Mouse (Mus musculus) CH12.LX (cell line): Measurements from ENCODE around the gene Skap2. TPM values are rescaled to one million over a fixed set of nuclear protein-coding genes. Genes with fewer than 3 reads are reported as not detected.

Experiments used
- DNase-seq: peaks from one replicate; pipeline ENCODE4 v3.0.0-alpha.2; 2013; ENCODE audit errors: extremely low read depth
- H3K27ac ChIP-seq: 2 replicates; pipeline ENCODE4 v1.5.1; 2012; ENCODE audit warnings: low read depth, mild to moderate bottlenecking, control low read depth, moderate library complexity; ENCODE audit not compliant: insufficient read depth
- H3K27me3 ChIP-seq: replicated peaks from 2 replicates; pipeline ENCODE3; 2012; ENCODE audit warnings: inconsistent platforms
- H3K36me3 ChIP-seq, 2 experiments: replicated peaks in 1 of 2; 2 replicates each; pipeline versions ENCODE3 to v1.6.1; 2012; ENCODE audit warnings: inconsistent platforms in 1 of 2, low read length in 1 of 2, mild to moderate bottlenecking in 1 of 2, mixed read lengths in 1 of 2, moderate library complexity in 1 of 2; ENCODE audit not compliant: control insufficient read depth in 1 of 2, insufficient read depth in 1 of 2
- H3K4me1 ChIP-seq, 2 experiments: 2 replicates each; pipeline ENCODE4 v1.6.1; 2012; ENCODE audit warnings: inconsistent platforms in 1 of 2, moderate library complexity in 1 of 2; ENCODE audit not compliant: insufficient read depth in 2 of 2, control insufficient read depth in 1 of 2
- H3K4me2 ChIP-seq: 2 replicates; pipeline ENCODE4 v1.6.1; 2012; ENCODE audit warnings: low read depth, mild to moderate bottlenecking, control low read depth; ENCODE audit not compliant: poor library complexity, insufficient read depth, severe bottlenecking
- H3K4me3 ChIP-seq, 3 experiments: fragments of 150-350 bp in 1 of 3; sonication (generic) in 1 of 3; replicated peaks in 1 of 3; 2 replicates each; pipeline versions ENCODE3 to v1.5.1; 2011 to 2012; ENCODE audit warnings: low read depth in 2 of 3, low read length in 2 of 3, mild to moderate bottlenecking in 2 of 3, moderate library complexity in 2 of 3, control low read depth in 1 of 3, improper control_type of control experiment in 1 of 3, inconsistent platforms in 1 of 3, mixed read lengths in 1 of 3; ENCODE audit not compliant: poor library complexity in 1 of 3
- H3K79me2 ChIP-seq: replicated peaks from 2 replicates; pipeline ENCODE4 v1.6.1; 2012; ENCODE audit warnings: mild to moderate bottlenecking, moderate library complexity; ENCODE audit not compliant: control insufficient read depth, poor library complexity, insufficient read depth, severe bottlenecking; ENCODE audit errors: extremely low read depth
- H3K9ac ChIP-seq: 2 replicates; pipeline ENCODE4 v1.6.1; 2012; ENCODE audit warnings: low read depth, mild to moderate bottlenecking, control low read depth, moderate library complexity; ENCODE audit not compliant: insufficient read depth
- H3K9me3 ChIP-seq: replicated peaks from 2 replicates; pipeline ENCODE3; 2012; ENCODE audit warnings: low read length, inconsistent platforms, mixed read lengths
- BHLHE40 ChIP-seq: IDR thresholded peaks from 2 replicates; pipeline ENCODE4 v1.6.1; 2011; ENCODE audit warnings: mild to moderate bottlenecking, low read depth, low read length, improper control_type of control experiment
- CHD1 ChIP-seq: IDR thresholded peaks from 2 replicates; pipeline ENCODE4 v1.6.1; 2012; ENCODE audit warnings: low read depth, low read length, improper control_type of control experiment, inconsistent platforms
- CHD2 ChIP-seq: IDR thresholded peaks from 2 replicates; pipeline ENCODE4 v1.6.1; 2011; ENCODE audit warnings: low read length, improper control_type of control experiment
- IRF4 ChIP-seq: IDR thresholded peaks from 2 replicates; pipeline ENCODE4 v1.6.1; 2014; ENCODE audit warnings: low read depth, mild to moderate bottlenecking, inconsistent platforms, low read length, improper control_type of control experiment
- KAT2A ChIP-seq: IDR thresholded peaks from 2 replicates; pipeline ENCODE4 v1.6.1; 2012; ENCODE audit warnings: low read length, improper control_type of control experiment, inconsistent platforms; ENCODE audit not compliant: insufficient replicate concordance
- MAFK ChIP-seq: IDR thresholded peaks from 2 replicates; pipeline ENCODE4 v1.6.1; 2011; ENCODE audit warnings: low read length, improper control_type of control experiment; ENCODE audit not compliant: insufficient replicate concordance
- MAZ ChIP-seq: IDR thresholded peaks from 2 replicates; pipeline ENCODE4 v1.6.1; 2012; ENCODE audit warnings: low read depth, mild to moderate bottlenecking, inconsistent platforms, low read length, improper control_type of control experiment, moderate library complexity
- RCOR1 ChIP-seq: conservative IDR thresholded peaks from 2 replicates; pipeline ENCODE4 v1.6.1; 2012; ENCODE audit warnings: low read depth, mild to moderate bottlenecking, inconsistent platforms, low read length, improper control_type of control experiment
- SMC3 ChIP-seq: IDR thresholded peaks from 2 replicates; pipeline ENCODE4 v1.6.1; 2011; ENCODE audit warnings: low read depth, low read length, improper control_type of control experiment
- USF1 ChIP-seq: IDR thresholded peaks from 2 replicates; pipeline ENCODE4 v1.6.1; 2014; ENCODE audit warnings: low read depth, mild to moderate bottlenecking, inconsistent platforms, low read length, improper control_type of control experiment
- USF2 ChIP-seq: conservative IDR thresholded peaks from 2 replicates; pipeline ENCODE4 v1.6.1; 2011; ENCODE audit warnings: low read depth, low read length, improper control_type of control experiment
- ZMIZ1 ChIP-seq: IDR thresholded peaks from 2 replicates; pipeline ENCODE4 v1.6.1; 2012; ENCODE audit warnings: low read depth, mild to moderate bottlenecking, inconsistent platforms, low read length, improper control_type of control experiment
- dilution Hi-C: fragments of 300-500 bp; cut with MboI; formaldehyde crosslinking; loops from 2 replicates; pipeline ENCODE4 v1.14.3; 2020; ENCODE audit warnings: low sequenced_read_pairs; ENCODE audit not compliant: extremely low pct_unique_long_range_greater_than_20kb, extremely low pct_ligation_motif_present
- in situ Hi-C: fragments of 300-500 bp; cut with MboI; formaldehyde crosslinking; loops from 3 replicates; pipeline ENCODE4 v1.14.3; 2019; ENCODE audit warnings: low sequenced_read_pairs, low pct_ligation_motif_present, low pct_unique_long_range_greater_than_20kb, mixed read lengths
- polyA plus RNA-seq: library from polyadenylated mRNA; unstranded; fragments of >175 nt; gene quantifications from 2 replicates; pipeline ENCODE4 v1.2.1, GENCODE M21; 2012; ENCODE audit warnings: low read depth; ENCODE audit not compliant: insufficient read length
- total RNA-seq, 2 experiments: library from RNA; depleted of rRNA; stranded (reverse); fragments of 300-350 nt in 1 of 2; fragments of >200 nt in 1 of 2; gene quantifications; 2 replicates each; pipeline ENCODE4 v1.2.3; 2012 to 2014

The Skap2 gene
- total and polyA plus RNA-seq, 3 experiments, result 25.8 to 76.1 (median 51.9) TPM

GRCm38 (mm10) chr6:52005963-52006648, 6.2 kb downstream of the Skap2 start:
- H3K4me1 ChIP-seq, result peaks cover 2 to 31% of the 10 kb centered on the region in 2 experiments; a peak in 3 of 4 replicates
- H3K4me3 ChIP-seq, result no peak overlapping the region
- no peak overlapping the region for H3K9ac ChIP-seq
- no peak overlapping the region for H3K27ac ChIP-seq
- peaks cover 6% of the 10 kb centered on the region for H3K79me2 ChIP-seq
- no peaks in the 10 kb centered on the region for H3K9me3 ChIP-seq
- no peaks in the 10 kb centered on the region for H3K27me3 ChIP-seq
- no peak overlapping the region for H3K4me2 ChIP-seq
- no peak for DNase-seq
- TF ChIP-seq CHD1 (no peak), USF1 (no peak), USF2 (no peak), SMC3 (no peak), MAFK (no peak), IRF4 (no peak), RCOR1 (no peak), MAZ (no peak), ZMIZ1 (no peak)
- peaks cover 0 to 20% of the 10 kb centered on the region in 2 experiments for H3K36me3 ChIP-seq
- in situ Hi-C loops (loop anchor here (25.0 kb wide), 1 partner anchor 206 kb away; the partner anchor contains the start of genes Gm28308, Hoxa3, Hoxa5 and Hoxa6), dilution Hi-C loops (no loop called here)

- TF ChIP-seq BHLHE40 (no peak), KAT2A (no peak)
- peaks cover 6% of the 10 kb centered on the region; the same call in 1 of the 2 replicates for H3K79me2 ChIP-seq
- dilution Hi-C loops (no loop called here), in situ Hi-C loops (loop anchor here (25.0 kb wide), 1 partner anchor 207 kb away; the partner anchor contains the start of genes Gm28308, Hoxa3, Hoxa5 and Hoxa6)
- H3K27ac ChIP-seq, result no peak overlapping the region
- H3K36me3 ChIP-seq, result peaks cover 0 to 20% of the 10 kb centered on the region in 2 experiments
- no peak overlapping the region for H3K4me2 ChIP-seq
- H3K9ac ChIP-seq, result no peak overlapping the region
- H3K27me3 ChIP-seq, result no peaks in the 10 kb centered on the region
- H3K4me1 ChIP-seq, result peaks cover 2 to 28% of the 10 kb centered on the region in 2 experiments; a peak in 3 of 4 replicates
- DNase-seq, result no peak
- no peaks in the 10 kb centered on the region for H3K9me3 ChIP-seq
- H3K4me3 ChIP-seq, result no peak overlapping the region
These were observed 6.8 kb downstream of the Skap2 start for GRCm38 (mm10) chr6:52005616-52005962.

- H3K4me1 ChIP-seq, result peaks cover 2 to 22% of the 10 kb centered on the region in 2 experiments; a peak in 2 of 4 replicates
- dilution Hi-C loops, result no loop called here
- TF ChIP-seq CHD2, result no peak
- TF ChIP-seq, all 38 proteins: peak for 0
- Histone ChIP-seq H3K36me3 (peaks cover 0 to 20% of the 10 kb centered on the region in 2 experiments), H3K4me2 (0 out of 2 replicates have a peak overlapping the region, but pooled peaks have one; percentile 11), H3K4me3 (peak overlapping the region in 1 of 3 experiments; percentile 28), H3K9me3 (no peaks in the 10 kb centered on the region), H3K9ac (no peak overlapping the region), H3K79me2 (peaks cover 6% of the 10 kb centered on the region; the same call in 1 of the 2 replicates), H3K27ac (no peak overlapping the region), H3K27me3 (no peaks in the 10 kb centered on the region)
- DNase-seq, result no peak
- in situ Hi-C loops, result loop anchor here (25.0 kb wide), 1 partner anchor 207 kb away; the partner anchor contains the start of genes Gm28308, Hoxa3, Hoxa5 and Hoxa6
These were observed 7.4 kb downstream of the Skap2 start for GRCm38 (mm10) chr6:52004995-52005394.
